Mouse (Mus musculus): Measurements from ENCODE around the gene Osbpl7. TPM values are rescaled to one million over a fixed set of nuclear protein-coding genes. Genes with fewer than 3 reads are reported as not detected.
A peak's percentile ranks its signal among the peaks of the same experiment; 100 is the strongest.

Osbpl7 gene
- polyA plus RNA-seq, 1 experiment from 2014 or later, result 9.1 TPM

- 95% methylated on average over 8 of the region's 8 CpGs for WGBS
- no peak overlapping the region for H3K4me2 ChIP-seq (replicated peaks)
- no peaks in the 10 kb centered on the region for H3K9me3 ChIP-seq
- ATAC-seq, result no peak
- no peak overlapping the region for H3K4me3 ChIP-seq (replicated peaks)
- no peaks in the 10 kb centered on the region for H3K27me3 ChIP-seq (replicated peaks)
- peaks cover 8% of the 10 kb centered on the region for H3K4me1 ChIP-seq (replicated peaks)
- H3K27ac ChIP-seq, result no peak overlapping the region
- peaks cover 24% of the 10 kb centered on the region; the same call in 1 of the 2 replicates for H3K36me3 ChIP-seq
- no peak overlapping the region for H3K9ac ChIP-seq
These were observed 5.5 kb upstream of the Osbpl7 start for GRCm38 (mm10) chr11:97044902-97045301.

GRCm38 (mm10) chr11:97045861-97046260 lies 4.6 kb upstream of the Osbpl7 start:
- Histone ChIP-seq H3K27me3 (replicated peaks) (no peaks in the 10 kb centered on the region), H3K9ac (no peak overlapping the region), H3K27ac (no peak overlapping the region), H3K4me1 (replicated peaks) (peaks cover 13% of the 10 kb centered on the region), H3K4me2 (replicated peaks) (no peak overlapping the region), H3K4me3 (replicated peaks) (no peak overlapping the region), H3K9me3 (no peaks in the 10 kb centered on the region), H3K36me3 (peaks cover 24% of the 10 kb centered on the region; the same call in 1 of the 2 replicates)
- WGBS, result 82% methylated on average over 7 of the region's 7 CpGs
- ATAC-seq, result no peak

- WGBS, result 76% methylated on average over 8 of the region's 8 CpGs
These were observed 2.3 kb upstream of the Osbpl7 start for GRCm38 (mm10) chr11:97048090-97048650.

GRCm38 (mm10) chr11:97049492-97050085 lies 839 bp upstream of the Osbpl7 start:
- Histone ChIP-seq H3K27me3 (replicated peaks) (no peaks in the 10 kb centered on the region), H3K4me3 (replicated peaks) (no peak overlapping the region), H3K9me3 (no peaks in the 10 kb centered on the region), H3K36me3 (peaks cover 32% of the 10 kb centered on the region; the same call in 1 of the 2 replicates), H3K4me2 (replicated peaks) (peak overlapping the region; percentile 89; the same call in 1 of the 2 replicates), H3K9ac (peak overlapping the region; percentile 80; the same call in 1 of the 2 replicates), H3K27ac (peak overlapping the region; percentile 78; the same call in 1 of the 2 replicates), H3K4me1 (replicated peaks) (peaks cover 23% of the 10 kb centered on the region)
- 71% methylated on average over 6 of the region's 6 CpGs for WGBS
- no peak for ATAC-seq

More at GRCm38 (mm10) chr11:97048090-97048650, 2.3 kb upstream of the Osbpl7 start:
- H3K4me1 ChIP-seq (replicated peaks), result peaks cover 23% of the 10 kb centered on the region
- no peak overlapping the region for H3K4me3 ChIP-seq (replicated peaks)
- H3K36me3 ChIP-seq, result peaks cover 24% of the 10 kb centered on the region; the same call in 1 of the 2 replicates
- no peaks in the 10 kb centered on the region for H3K9me3 ChIP-seq
- no peak overlapping the region for H3K9ac ChIP-seq
- no peak overlapping the region for H3K4me2 ChIP-seq (replicated peaks)
- H3K27me3 ChIP-seq (replicated peaks), result no peaks in the 10 kb centered on the region
- ATAC-seq, result no peak
- no peak overlapping the region for H3K27ac ChIP-seq

- no peaks in the 10 kb centered on the region for H3K27me3 ChIP-seq (replicated peaks)
- peak overlapping the region; percentile 78 for H3K27ac ChIP-seq
- 14% methylated on average over 13 of the region's 13 CpGs for WGBS
- H3K4me2 ChIP-seq (replicated peaks), result peak overlapping the region; percentile 89
- H3K9ac ChIP-seq, result peak overlapping the region; percentile 80
- ATAC-seq, result peak; percentile 21; the same call in 1 of the 2 replicates
- no peaks in the 10 kb centered on the region for H3K9me3 ChIP-seq
- peaks cover 44% of the 10 kb centered on the region for H3K36me3 ChIP-seq
- H3K4me3 ChIP-seq (replicated peaks), result peak overlapping the region; percentile 71
- peaks cover 23% of the 10 kb centered on the region for H3K4me1 ChIP-seq (replicated peaks)
These were observed 637 bp downstream of the Osbpl7 start for GRCm38 (mm10) chr11:97050944-97051586.

GRCm38 (mm10) chr11:97052219-97052646 lies 1.8 kb downstream of the Osbpl7 start:
- Histone ChIP-seq H3K4me3 (replicated peaks) (peak overlapping the region; percentile 71), H3K9me3 (no peaks in the 10 kb centered on the region), H3K4me1 (replicated peaks) (peaks cover 23% of the 10 kb centered on the region), H3K9ac (no peak overlapping the region), H3K36me3 (peaks cover 43% of the 10 kb centered on the region), H3K4me2 (replicated peaks) (peak overlapping the region; percentile 89), H3K27me3 (replicated peaks) (no peaks in the 10 kb centered on the region), H3K27ac (no peak overlapping the region)
- peak; percentile 88 for ATAC-seq
- WGBS, result 10% methylated on average over 11 of the region's 11 CpGs

GRCm38 (mm10) chr11:97063274-97063920 lies 13.0 kb downstream of the Osbpl7 start:
- 60% methylated on average over 9 of the region's 9 CpGs for WGBS
- H3K27me3 ChIP-seq (replicated peaks), result no peaks in the 10 kb centered on the region
- no peak for ATAC-seq
- H3K27ac ChIP-seq, result peak overlapping the region; percentile 48; the same call in 1 of the 2 replicates
- no peak overlapping the region for H3K4me2 ChIP-seq (replicated peaks)
- H3K9me3 ChIP-seq, result no peaks in the 10 kb centered on the region
- 0 out of 2 replicates have a peak, but pooled peaks cover 3% of the 10 kb centered on the region for H3K4me1 ChIP-seq (replicated peaks)
- no peak overlapping the region for H3K9ac ChIP-seq
- H3K36me3 ChIP-seq, result peaks cover 18% of the 10 kb centered on the region
- no peak overlapping the region for H3K4me3 ChIP-seq (replicated peaks)

- Histone ChIP-seq H3K9ac (no peak overlapping the region), H3K9me3 (no peaks in the 10 kb centered on the region), H3K4me2 (replicated peaks) (no peak overlapping the region), H3K27ac (0 out of 2 replicates have a peak overlapping the region, but pooled peaks have one; percentile 48), H3K27me3 (replicated peaks) (no peaks in the 10 kb centered on the region), H3K36me3 (peaks cover 18% of the 10 kb centered on the region), H3K4me1 (replicated peaks) (0 out of 2 replicates have a peak, but pooled peaks cover 3% of the 10 kb centered on the region), H3K4me3 (replicated peaks) (no peak overlapping the region)
- ATAC-seq, result no peak
- WGBS, result 89% methylated on average over 3 of the region's 3 CpGs
These were observed 13.5 kb downstream of the Osbpl7 start for GRCm38 (mm10) chr11:97063921-97064295.

- no peak overlapping the region for H3K9ac ChIP-seq
- H3K4me1 ChIP-seq (replicated peaks), result peaks cover 8% of the 10 kb centered on the region; the same call in 1 of the 2 replicates
These were observed 15.3 kb downstream of the Osbpl7 start for GRCm38 (mm10) chr11:97065538-97066295.

GRCm38 (mm10) chr11:97066656-97067360 lies 16.4 kb downstream of the Osbpl7 start:
- Histone ChIP-seq H3K4me1 (replicated peaks) (peaks cover 8% of the 10 kb centered on the region; the same call in 1 of the 2 replicates), H3K4me3 (replicated peaks) (no peak overlapping the region), H3K27ac (no peak overlapping the region), H3K9me3 (no peaks in the 10 kb centered on the region), H3K9ac (no peak overlapping the region), H3K27me3 (replicated peaks) (no peaks in the 10 kb centered on the region), H3K36me3 (0 out of 2 replicates have a peak, but pooled peaks cover 3% of the 10 kb centered on the region), H3K4me2 (replicated peaks) (no peak overlapping the region)
- WGBS, result 49% methylated on average over 22 of the region's 22 CpGs
- peak; percentile 70 for ATAC-seq

More at GRCm38 (mm10) chr11:97065538-97066295, 15.3 kb downstream of the Osbpl7 start:
- Histone ChIP-seq H3K9me3 (no peaks in the 10 kb centered on the region), H3K36me3 (peaks cover 10% of the 10 kb centered on the region), H3K4me3 (replicated peaks) (no peak overlapping the region), H3K27ac (no peak overlapping the region), H3K4me2 (replicated peaks) (no peak overlapping the region), H3K27me3 (replicated peaks) (no peaks in the 10 kb centered on the region)
- WGBS, result 84% methylated on average over 12 of the region's 12 CpGs
- ATAC-seq, result no peak

- no peak overlapping the region for H3K27ac ChIP-seq
- H3K4me1 ChIP-seq (replicated peaks), result peaks cover 5% of the 10 kb centered on the region; the same call in 1 of the 2 replicates
- no peak for ATAC-seq
- H3K9ac ChIP-seq, result no peak overlapping the region
- no peaks in the 10 kb centered on the region for H3K27me3 ChIP-seq (replicated peaks)
- WGBS, result 55% methylated on average over 1 of the region's 1 CpGs
- H3K36me3 ChIP-seq, result 0 out of 2 replicates have a peak, but pooled peaks cover 3% of the 10 kb centered on the region
- no peaks in the 10 kb centered on the region for H3K9me3 ChIP-seq
- H3K4me2 ChIP-seq (replicated peaks), result no peak overlapping the region
- no peak overlapping the region for H3K4me3 ChIP-seq (replicated peaks)
These were observed 18.9 kb downstream of the Osbpl7 start for GRCm38 (mm10) chr11:97069333-97069732.

Data from intestine, embryonic 15.5 days (tissue).